Mouse (Mus musculus): ENCODE data around the gene Hist2h3b. TPM values are rescaled to one million over a fixed set of nuclear protein-coding genes. Genes with fewer than 3 reads are reported as not detected.

Hist2h3b gene
- 10 to 100 TPM in 1 of 2 experiments, 1 to 10 TPM in 1; 4.2 to 21.2 TPM for polyA plus RNA-seq (2012; fragmentation: generic; extraction: Trizol)

GRCm38 (mm10) chr3:96268051-96268775 is at the start of gene Hist2h3b:
Hist2h3b (plus strand) TSS chr3:96268654.

GRCm38 (mm10) chr3:96219661-96220130 is 48.8 kb upstream of the Hist2h3b start, which contains the start of the genes Bola1 and Hist2h2ab:
Bola1 (minus strand) TSS chr3:96219709.
Hist2h2ab (plus strand) TSS chr3:96219865.

GRCm38 (mm10) chr3:96220765-96221639 is 47.5 kb upstream of the Hist2h3b start, which contains the start of the genes Hist2h2ac and Hist2h2be:
Hist2h2ac (minus strand) TSS chr3:96220880.
Hist2h2be (plus strand) TSS chr3:96221119.

DNA sequence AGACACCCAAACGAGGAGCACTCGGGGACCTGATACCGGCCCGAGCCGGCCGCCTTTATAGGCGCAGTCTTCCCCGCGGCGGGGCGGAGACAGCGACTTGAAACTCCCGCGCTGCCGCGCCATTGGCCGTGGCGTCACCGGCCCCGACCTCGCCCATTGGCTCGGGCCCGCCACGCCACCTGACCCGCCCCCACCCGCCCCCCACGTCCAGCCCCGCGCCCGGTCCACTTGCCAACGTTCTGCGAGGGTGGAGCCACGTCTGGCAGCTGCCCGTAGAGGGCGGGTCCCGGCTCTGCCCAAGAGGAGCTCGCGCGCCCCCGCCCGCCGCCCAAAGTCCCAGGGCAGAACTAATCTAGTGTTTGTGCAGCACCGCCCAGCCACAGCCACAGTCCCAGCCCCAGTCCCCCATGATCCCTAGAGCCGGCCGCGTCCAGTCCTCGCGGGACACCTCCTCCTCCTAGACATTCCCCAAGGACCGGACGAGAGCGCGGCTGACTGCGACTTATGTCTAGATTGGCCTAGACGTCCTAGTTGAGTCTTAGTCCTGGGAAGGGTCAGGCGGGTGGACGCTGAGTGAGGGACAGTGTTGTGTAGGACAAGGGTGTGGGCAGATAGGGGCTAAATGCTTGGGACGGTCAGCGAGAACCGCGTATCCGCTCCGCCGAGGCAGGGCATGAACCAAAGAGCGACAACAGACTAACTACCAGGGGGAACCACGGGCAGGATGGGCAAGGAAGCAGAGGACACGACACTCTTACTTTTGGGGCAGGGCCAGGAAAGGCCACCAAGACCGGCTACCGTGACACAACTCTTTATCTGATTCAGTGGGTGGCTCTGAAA is 29.3 kb upstream of the Hist2h3b start, which contains the start of gene Hist2h3c2:
Gene Hist2h3c2, minus strand, starts transcription at position 174 of the 840 bp plus-strand sequence.

DNA sequence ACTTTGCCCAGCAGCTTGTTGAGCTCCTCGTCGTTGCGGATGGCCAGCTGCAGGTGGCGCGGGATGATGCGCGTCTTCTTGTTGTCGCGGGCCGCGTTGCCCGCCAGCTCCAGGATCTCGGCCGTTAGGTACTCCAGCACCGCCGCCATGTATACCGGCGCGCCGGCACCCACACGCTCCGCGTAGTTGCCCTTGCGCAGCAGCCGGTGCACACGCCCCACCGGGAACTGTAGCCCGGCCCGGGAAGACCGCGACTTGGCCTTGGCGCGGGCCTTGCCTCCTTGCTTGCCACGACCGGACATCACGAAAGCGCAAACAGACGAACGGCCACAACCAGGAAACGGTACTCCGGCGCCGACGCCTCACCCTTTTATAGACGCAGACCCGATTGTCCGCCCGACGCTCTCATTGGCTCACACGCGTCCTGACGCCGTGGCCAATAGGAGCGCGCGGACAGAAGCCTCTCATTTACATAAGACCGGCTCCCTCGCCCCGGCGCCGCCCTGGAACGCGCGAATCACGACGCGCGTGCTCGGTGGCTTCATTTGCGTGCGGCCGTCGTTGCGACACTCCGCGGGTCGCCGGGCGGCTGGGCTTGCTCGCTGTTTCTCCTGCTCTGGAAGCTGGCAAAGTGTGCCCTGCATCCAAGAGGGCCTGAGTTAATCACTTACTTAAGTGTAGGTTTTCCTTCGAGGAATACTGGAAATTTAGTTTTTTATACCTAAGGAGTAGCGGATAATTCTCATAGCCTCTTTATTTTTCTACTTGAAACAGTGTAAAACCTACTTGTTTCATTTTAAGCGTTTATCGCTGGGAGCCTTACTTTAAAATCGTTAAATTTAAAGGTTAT is 28.3 kb upstream of the Hist2h3b start, which contains the start of gene Hist2h2aa2:
Gene Hist2h2aa2, minus strand, starts transcription at position 328 of the 850 bp plus-strand sequence.

DNA sequence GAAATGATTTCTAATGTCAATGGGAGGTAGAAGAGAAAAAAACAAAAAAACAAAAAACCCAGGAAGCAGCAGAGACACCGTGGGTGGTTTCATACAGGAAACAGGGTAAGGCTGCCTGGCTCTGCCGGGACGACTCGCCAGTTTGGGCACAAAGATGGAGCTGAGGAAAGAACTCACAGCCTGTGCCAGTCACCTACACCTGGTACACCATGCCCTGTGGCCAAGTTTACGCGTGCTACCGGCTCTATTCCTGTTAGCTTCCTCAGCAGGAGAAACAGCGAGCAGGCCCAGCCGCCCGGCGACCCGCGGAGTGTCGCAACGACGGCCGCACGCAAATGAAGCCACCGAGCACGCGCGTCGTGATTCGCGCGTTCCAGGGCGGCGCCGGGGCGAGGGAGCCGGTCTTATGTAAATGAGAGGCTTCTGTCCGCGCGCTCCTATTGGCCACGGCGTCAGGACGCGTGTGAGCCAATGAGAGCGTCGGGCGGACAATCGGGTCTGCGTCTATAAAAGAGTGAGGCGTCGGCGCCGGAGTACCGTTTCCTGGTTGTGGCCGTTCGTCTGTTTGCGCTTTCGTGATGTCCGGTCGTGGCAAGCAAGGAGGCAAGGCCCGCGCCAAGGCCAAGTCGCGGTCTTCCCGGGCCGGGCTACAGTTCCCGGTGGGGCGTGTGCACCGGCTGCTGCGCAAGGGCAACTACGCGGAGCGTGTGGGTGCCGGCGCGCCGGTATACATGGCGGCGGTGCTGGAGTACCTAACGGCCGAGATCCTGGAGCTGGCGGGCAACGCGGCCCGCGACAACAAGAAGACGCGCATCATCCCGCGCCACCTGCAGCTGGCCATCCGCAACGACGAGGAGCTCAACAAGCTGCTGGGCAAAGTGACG is 23.2 kb upstream of the Hist2h3b start, which contains the start of gene Hist2h2aa1:
Gene Hist2h2aa1, plus strand, starts transcription at position 495 of the 884 bp plus-strand sequence.

GRCm38 (mm10) chr3:96246427-96246856 is 22.0 kb upstream of the Hist2h3b start, which contains the start of gene Hist2h3c1:
Hist2h3c1 (plus strand) TSS chr3:96246685.

GRCm38 (mm10) chr3:96262979-96263550 is 5.4 kb upstream of the Hist2h3b start, which contains the start of gene Hist2h4:
Hist2h4 (minus strand) TSS chr3:96263311.

GRCm38 (mm10) chr3:96269511-96270474 is 1.3 kb downstream of the Hist2h3b start, which contains the start of gene Hist2h2bb:
Hist2h2bb (plus strand) TSS chr3:96269752.

DNA sequence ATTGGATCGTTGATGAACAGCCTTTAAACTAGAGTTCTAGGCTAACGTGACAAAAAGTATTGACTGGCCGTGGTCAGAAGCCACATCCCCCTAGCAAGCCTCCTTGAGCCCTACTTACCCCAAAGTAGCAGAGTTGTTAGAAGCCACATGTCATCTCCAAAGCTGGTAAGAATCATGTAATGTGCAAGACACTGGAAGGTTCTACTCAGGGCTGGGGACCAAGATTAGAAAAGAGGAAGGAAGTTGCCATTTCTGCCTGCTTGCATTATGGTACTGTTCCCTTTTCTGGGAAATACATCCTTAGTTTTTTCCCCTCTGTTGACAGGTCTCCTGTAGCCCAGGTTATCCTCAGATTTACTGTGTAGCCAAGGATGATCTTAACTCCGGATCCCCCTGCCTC is 25.3 kb downstream of the Hist2h3b start, which contains the start of gene Fcgr1:
Gene Fcgr1, minus strand, starts transcription at position 183 of the 400 bp plus-strand sequence.

Other genes starting within 250 kb of the Hist2h3b start
- gene Vps45, start 210.2 kb upstream of the Hist2h3b start, polyA plus RNA-seq (2012; fragmentation: generic; extraction: Trizol), result 10 to 100 TPM in 1 of 2 experiments, 1 to 10 TPM in 1; 7.1 to 20.4 TPM
- 10 to 100 TPM in 1 of 2 experiments, 1 to 10 TPM in 1; 1.8 to 10.6 TPM for gene Otud7b, start 164.1 kb upstream of the Hist2h3b start, polyA plus RNA-seq (2012; fragmentation: generic; extraction: Trizol)
- gene Mtmr11, start 106.7 kb upstream of the Hist2h3b start, polyA plus RNA-seq (2012; fragmentation: generic; extraction: Trizol), result 10 to 100 TPM; 21.0 to 25.2 TPM
- gene Sf3b4, start 96.3 kb upstream of the Hist2h3b start, polyA plus RNA-seq (2012; fragmentation: generic; extraction: Trizol), result 100 to 1,000 TPM in 1 of 2 experiments, 10 to 100 TPM in 1; 82.8 to 105 TPM
- gene Sv2a, start 87.5 kb upstream of the Hist2h3b start, polyA plus RNA-seq (2012; fragmentation: generic; extraction: Trizol), result 1 to 10 TPM in 1 of 2 experiments, under 1 TPM in 1; 0.49 to 1.7 TPM
- 10 to 100 TPM; 87.3 to 88.9 TPM for gene Bola1, start 48.9 kb upstream of the Hist2h3b start, polyA plus RNA-seq (2012; fragmentation: generic; extraction: Trizol)
- under 1 TPM; 0.43 to 0.59 TPM for gene Hist2h2ab, start 48.8 kb upstream of the Hist2h3b start, polyA plus RNA-seq (2012; fragmentation: generic; extraction: Trizol)
- 1 to 10 TPM; 2.5 to 5.6 TPM for gene Hist2h2ac, start 47.8 kb upstream of the Hist2h3b start, polyA plus RNA-seq (2012; fragmentation: generic; extraction: Trizol)
- gene Hist2h2be, start 47.5 kb upstream of the Hist2h3b start, polyA plus RNA-seq (2012; fragmentation: generic; extraction: Trizol), result 1 to 10 TPM in 1 of 2 experiments, under 1 TPM in 1; 0.23 to 1.7 TPM
- gene Hist2h3c2, start 29.5 kb upstream of the Hist2h3b start, polyA plus RNA-seq (2012; fragmentation: generic; extraction: Trizol), result 10 to 100 TPM in 1 of 2 experiments, 1 to 10 TPM in 1; 5.7 to 15.8 TPM
- 100 to 1,000 TPM in 1 of 2 experiments, 10 to 100 TPM in 1; 42.0 to 222 TPM for gene Hist2h2aa2, start 28.4 kb upstream of the Hist2h3b start, polyA plus RNA-seq (2012; fragmentation: generic; extraction: Trizol)
- gene Hist2h2aa1, start 23.2 kb upstream of the Hist2h3b start, polyA plus RNA-seq (2012; fragmentation: generic; extraction: Trizol), result under 1 TPM in 1 of 2 experiments, not detected in 1; 0.22 TPM
- gene Hist2h3c1, start 22.0 kb upstream of the Hist2h3b start, polyA plus RNA-seq (2012; fragmentation: generic; extraction: Trizol), result not detected
- 1 to 10 TPM in 1 of 2 experiments, under 1 TPM in 1; 0.79 to 1.4 TPM for gene Hist2h4, start 5.3 kb upstream of the Hist2h3b start, polyA plus RNA-seq (2012; fragmentation: generic; extraction: Trizol)
- gene Hist2h2bb, start 1.1 kb downstream of the Hist2h3b start, polyA plus RNA-seq (2012; fragmentation: generic; extraction: Trizol), result 10 to 100 TPM in 1 of 2 experiments, 1 to 10 TPM in 1; 5.7 to 13.1 TPM
- under 1 TPM in 1 of 2 experiments, not detected in 1; 0.34 TPM for gene Fcgr1, start 25.3 kb downstream of the Hist2h3b start, polyA plus RNA-seq (2012; fragmentation: generic; extraction: Trizol)
- gene BC107364, start 183.7 kb downstream of the Hist2h3b start, polyA plus RNA-seq (2012; fragmentation: generic; extraction: Trizol), result not detected

Measured in C3H10T1/2 (cell line).